Comparison of ENCODE assay signal across 27 mouse cellular contexts in the genomic region with DNA sequence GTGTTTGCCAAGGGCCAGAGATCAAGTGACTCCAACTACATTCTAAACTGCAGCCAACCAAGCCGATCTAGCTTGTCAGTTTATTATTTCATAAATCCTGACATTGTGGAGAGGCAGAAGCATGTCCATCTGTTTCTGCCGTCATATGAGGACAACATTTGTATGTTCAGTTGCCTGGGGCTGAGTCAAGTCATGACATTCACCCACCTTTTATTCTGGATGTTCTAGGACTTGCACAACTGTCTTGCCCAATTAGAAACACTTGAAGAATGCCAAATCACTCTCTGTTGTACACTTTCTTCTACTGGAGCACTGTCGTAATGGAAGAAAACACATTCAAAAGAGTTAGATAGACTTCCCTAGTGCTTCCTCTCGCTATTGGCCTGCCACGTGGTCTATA. TPM values are rescaled to one million over a fixed set of nuclear protein-coding genes. Genes with fewer than 3 reads are reported as not detected.
DNase-seq lines count a peak whose midpoint lies in the region; ATAC-seq lines count a peak whose summit lies in the region.
"Had no signal": no experiment of that assay in that cellular context is flagged by ENCODE, and none has a peak within 500 bp of the region (broad histone marks: within the 10 kb centered on the region; RNA-seq: fewer than 3 reads in every experiment).

No protein-coding gene starts in this region.

- H3K4me2 ChIP-seq in forebrain, embryonic 13.5 days = no peak overlapping the region
- peak overlapping the region; percentile 63 for H3K4me2 ChIP-seq in liver, embryonic 12.5 days
- H3K4me2 ChIP-seq in liver, embryonic 15.5 days = peak overlapping the region; percentile 64
- no peak overlapping the region for H3K4me2 ChIP-seq in midbrain, embryonic 11.5 days
- H3K4me2 ChIP-seq: embryonic facial prominence, embryonic 13.5 days; forebrain, embryonic 15.5 days; heart, embryonic 12.5 days; heart, embryonic 15.5 days; hindbrain, embryonic 13.5 days had no signal

- H3K4me3 ChIP-seq in forebrain, embryonic 10.5 days = no peak overlapping the region
- H3K4me3 ChIP-seq in forebrain, embryonic 13.5 days = no peak overlapping the region
- H3K4me3 ChIP-seq in liver, embryonic 12.5 days = no peak overlapping the region; the same call in 1 of the 2 replicates
- H3K4me3 ChIP-seq in liver, embryonic 15.5 days (replicated peaks) = no peak overlapping the region
- H3K4me3 ChIP-seq in midbrain, embryonic 11.5 days (ENCODE audit: low read depth, low read length) = no peak overlapping the region
- H3K4me3 ChIP-seq: embryonic facial prominence, embryonic 10.5 days; embryonic facial prominence, embryonic 13.5 days; forebrain, embryonic 15.5 days; heart, embryonic 12.5 days; heart, embryonic 15.5 days; hindbrain, embryonic 10.5 days; hindbrain, embryonic 13.5 days had no signal

- H3K4me1 ChIP-seq in forebrain, embryonic 10.5 days = peaks cover 65% of the 10 kb centered on the region
- peaks cover 31% of the 10 kb centered on the region for H3K4me1 ChIP-seq in forebrain, embryonic 13.5 days
- peaks cover 74% of the 10 kb centered on the region for H3K4me1 ChIP-seq in liver, embryonic 12.5 days
- H3K4me1 ChIP-seq in liver, embryonic 15.5 days (replicated peaks) = peaks cover 69% of the 10 kb centered on the region
- H3K4me1 ChIP-seq in midbrain, embryonic 11.5 days (ENCODE audit: control insufficient read depth, insufficient read depth, low read length) = peaks cover 8% of the 10 kb centered on the region
- H3K4me1 ChIP-seq: heart, embryonic 15.5 days had no signal

- H3K9me3 ChIP-seq in forebrain, embryonic 10.5 days = no peaks in the 10 kb centered on the region
- H3K9me3 ChIP-seq in forebrain, embryonic 13.5 days (replicated peaks) = no peaks in the 10 kb centered on the region
- H3K9me3 ChIP-seq in liver, embryonic 12.5 days (replicated peaks) = no peaks in the 10 kb centered on the region
- H3K9me3 ChIP-seq in liver, embryonic 15.5 days (replicated peaks) = no peaks in the 10 kb centered on the region
- no peaks in the 10 kb centered on the region for H3K9me3 ChIP-seq in midbrain, embryonic 11.5 days (ENCODE audit: control insufficient read depth, low read length)
- H3K9me3 ChIP-seq: embryonic facial prominence, embryonic 10.5 days; embryonic facial prominence, embryonic 13.5 days; forebrain, embryonic 15.5 days; heart, embryonic 12.5 days; heart, embryonic 15.5 days; hindbrain, embryonic 10.5 days; hindbrain, embryonic 13.5 days had no signal

- WGBS in forebrain, embryonic 10.5 days = 89% methylated on average over 5 of the region's 5 CpGs
- WGBS in forebrain, embryonic 13.5 days = 89% methylated on average over 5 of the region's 5 CpGs
- WGBS in liver, embryonic 12.5 days (ENCODE audit: insufficient replicate concordance) = 72% methylated on average over 5 of the region's 5 CpGs
- 67% methylated on average over 5 of the region's 5 CpGs for WGBS in liver, embryonic 15.5 days (ENCODE audit: insufficient replicate concordance)
- 89% methylated on average over 5 of the region's 5 CpGs for WGBS in midbrain, embryonic 11.5 days

- no peak for DNase-seq in forebrain, embryonic 10.5 days (ENCODE audit: extremely low spot score, low spot score)
- DNase-seq in thymus, postnatal 4 days = no peak
- no peak for DNase-seq in midbrain, embryonic 11.5 days (ENCODE audit: low spot score, missing footprints)
- DNase-seq in gastrocnemius, postnatal 4 days (ENCODE audit: low spot score in 2 of 2) = no peak
- DNase-seq: adrenal gland, adult 8-10 months; adrenal gland, postnatal 25 days; cerebellum, adult 11-12 months; cerebellum, adult 8-10 months; cerebellum, postnatal 10 days; cerebellum, postnatal 36 days; embryo, embryonic 11 days; gastrocnemius, postnatal 25 days; heart, adult 18-20 months; heart, postnatal 10 days; heart, postnatal 36 days had no signal

- peak overlapping the region; percentile 48; the same call in 1 of the 2 replicates for H3K27ac ChIP-seq in forebrain, embryonic 10.5 days
- H3K27ac ChIP-seq in forebrain, embryonic 13.5 days = no peak overlapping the region
- H3K27ac ChIP-seq in liver, embryonic 12.5 days = peak overlapping the region; percentile 92
- peak overlapping the region; percentile 93 for H3K27ac ChIP-seq in liver, embryonic 15.5 days (replicated peaks)
- no peak overlapping the region for H3K27ac ChIP-seq in midbrain, embryonic 11.5 days (ENCODE audit: low read depth, low read length)
- H3K27ac ChIP-seq: embryonic facial prominence, embryonic 10.5 days; embryonic facial prominence, embryonic 13.5 days; forebrain, embryonic 15.5 days; heart, embryonic 15.5 days; hindbrain, embryonic 10.5 days; hindbrain, embryonic 13.5 days had no signal

- H3K27me3 ChIP-seq in forebrain, embryonic 10.5 days (ENCODE audit: poor library complexity, severe bottlenecking) = peaks cover 51% of the 10 kb centered on the region
- no peaks in the 10 kb centered on the region for H3K27me3 ChIP-seq in forebrain, embryonic 13.5 days
- H3K27me3 ChIP-seq in liver, embryonic 12.5 days (replicated peaks) = no peaks in the 10 kb centered on the region
- no peaks in the 10 kb centered on the region for H3K27me3 ChIP-seq in liver, embryonic 15.5 days
- peaks cover 5% of the 10 kb centered on the region; the same call in 1 of the 2 replicates for H3K27me3 ChIP-seq in midbrain, embryonic 11.5 days (ENCODE audit: control insufficient read depth, insufficient read depth, low read length)
- H3K27me3 ChIP-seq: embryonic facial prominence, embryonic 13.5 days; forebrain, embryonic 15.5 days; heart, embryonic 12.5 days; heart, embryonic 15.5 days had no signal

- no peaks in the 10 kb centered on the region for H3K36me3 ChIP-seq in forebrain, embryonic 10.5 days (replicated peaks)
- no peaks in the 10 kb centered on the region for H3K36me3 ChIP-seq in forebrain, embryonic 13.5 days (ENCODE audit: poor library complexity, severe bottlenecking)
- no peaks in the 10 kb centered on the region for H3K36me3 ChIP-seq in liver, embryonic 12.5 days
- H3K36me3 ChIP-seq in liver, embryonic 15.5 days (replicated peaks) = no peaks in the 10 kb centered on the region
- H3K36me3 ChIP-seq in midbrain, embryonic 11.5 days (ENCODE audit: control insufficient read depth, insufficient read depth, low read length) = no peaks in the 10 kb centered on the region
- H3K36me3 ChIP-seq: embryonic facial prominence, embryonic 10.5 days; embryonic facial prominence, embryonic 13.5 days; forebrain, embryonic 15.5 days; heart, embryonic 12.5 days; heart, embryonic 15.5 days; hindbrain, embryonic 10.5 days; hindbrain, embryonic 13.5 days had no signal

- H3K9ac ChIP-seq in forebrain, embryonic 13.5 days = no peak overlapping the region
- peak overlapping the region; percentile 44; the same call in 1 of the 2 replicates for H3K9ac ChIP-seq in liver, embryonic 12.5 days
- H3K9ac ChIP-seq in liver, embryonic 15.5 days = no peak overlapping the region
- no peak overlapping the region for H3K9ac ChIP-seq in midbrain, embryonic 11.5 days (ENCODE audit: low read length)
- H3K9ac ChIP-seq: embryonic facial prominence, embryonic 13.5 days; forebrain, embryonic 15.5 days; heart, embryonic 12.5 days; heart, embryonic 15.5 days; hindbrain, embryonic 13.5 days had no signal

- no peak for ATAC-seq in forebrain, embryonic 13.5 days
- no peak for ATAC-seq in liver, embryonic 12.5 days
- no peak for ATAC-seq in liver, embryonic 15.5 days (ENCODE audit: insufficient read depth)
- no peak for ATAC-seq in midbrain, embryonic 11.5 days (ENCODE audit: low FRiP score)
- ATAC-seq: activated CD4-positive, CD25-positive, alpha-beta regulatory T cell, adult 4 months; forebrain, embryonic 15.5 days; hindbrain, embryonic 16.5 days had no signal

RNA-seq across cellular contexts. Expression of gene Ssx2ip, which starts 27.2 kb away (rescaled TPM):
- 39.0 and 41.5 TPM in 2 replicates for polyA plus RNA-seq in forebrain, embryonic 10.5 days (2016; fragmentation: Nextera tagmentation; extraction: Ambion mirVana)
- polyA plus RNA-seq in forebrain, embryonic 13.5 days (2015; fragmentation: Nextera tagmentation; extraction: Ambion mirVana) = 22.8 and 23.3 TPM in 2 replicates
- polyA plus RNA-seq in liver, embryonic 12.5 days (2016; fragmentation: Nextera tagmentation; extraction: Ambion mirVana) = 157 TPM in 2 replicates
- 81.7 and 84.5 TPM in 2 replicates for polyA plus RNA-seq in liver, embryonic 15.5 days (2015; fragmentation: Nextera tagmentation; extraction: Ambion mirVana)
- 31.0 and 33.5 TPM in 2 replicates for polyA plus RNA-seq in midbrain, embryonic 11.5 days (2014; fragmentation: Nextera tagmentation; extraction: Ambion mirVana)
- 10 to 100 TPM; 20.2 to 22.6 TPM for total RNA-seq in gastrocnemius, postnatal 4 days (2021)

Comparison
In these comparisons a context has a peak if more than half of its experiments do, and no peak if none do; other contexts are left out.
1. H3K27ac ChIP-seq: peak in forebrain, embryonic 10.5 days (single experiment), liver, embryonic 12.5 days (single experiment) and liver, embryonic 15.5 days (single experiment); none in forebrain, embryonic 13.5 days (single experiment) and midbrain, embryonic 11.5 days (single experiment).
2. H3K4me2 ChIP-seq: peak in liver, embryonic 12.5 days (single experiment) and liver, embryonic 15.5 days (single experiment); none in forebrain, embryonic 13.5 days (single experiment) and midbrain, embryonic 11.5 days (single experiment).